Mouse (Mus musculus) erythroblast, embryonic 14.5 days (primary cell): ENCODE results near the gene Prickle1. TPM values are rescaled to one million over a fixed set of nuclear protein-coding genes. Genes with fewer than 3 reads are reported as not detected.

ENCODE experiments used
- H3K27me3 ChIP-seq: 2 replicates; pipeline ENCODE4 v1.6.1; 2012; ENCODE audit warnings: inconsistent platforms; ENCODE audit not compliant: control insufficient read depth
- H3K36me3 ChIP-seq: 2 replicates; pipeline ENCODE4 v1.6.1; 2012; ENCODE audit warnings: mild to moderate bottlenecking, inconsistent platforms; ENCODE audit not compliant: control insufficient read depth
- H3K4me1 ChIP-seq: 2 replicates; pipeline ENCODE4 v1.6.1; 2012; ENCODE audit warnings: inconsistent platforms; ENCODE audit not compliant: control insufficient read depth
- H3K4me3 ChIP-seq: replicated peaks from 2 replicates; pipeline ENCODE3; 2012; ENCODE audit warnings: moderate library complexity, mild to moderate bottlenecking, inconsistent platforms
- H3K9me3 ChIP-seq: 2 replicates; pipeline ENCODE4 v1.6.1; 2012; ENCODE audit warnings: low read length, inconsistent platforms, mixed read lengths; ENCODE audit not compliant: control insufficient read depth
- GATA1 ChIP-seq: IDR thresholded peaks from 2 replicates; pipeline ENCODE4 v1.6.1; 2012; ENCODE audit warnings: low read length, inconsistent platforms, mixed read lengths
- TAL1 ChIP-seq: IDR thresholded peaks from 3 replicates; pipeline ENCODE4 v1.6.1; 2012; ENCODE audit warnings: low read length, inconsistent platforms, mixed read lengths
- polyA plus RNA-seq: library from polyadenylated mRNA; stranded (reverse); fragments of >175 nt; gene quantifications from 2 replicates; pipeline ENCODE4 v1.2.3, GENCODE M21; 2012

Prickle1 gene
- polyA plus RNA-seq, 1 experiment: 0.02 TPM

DNA sequence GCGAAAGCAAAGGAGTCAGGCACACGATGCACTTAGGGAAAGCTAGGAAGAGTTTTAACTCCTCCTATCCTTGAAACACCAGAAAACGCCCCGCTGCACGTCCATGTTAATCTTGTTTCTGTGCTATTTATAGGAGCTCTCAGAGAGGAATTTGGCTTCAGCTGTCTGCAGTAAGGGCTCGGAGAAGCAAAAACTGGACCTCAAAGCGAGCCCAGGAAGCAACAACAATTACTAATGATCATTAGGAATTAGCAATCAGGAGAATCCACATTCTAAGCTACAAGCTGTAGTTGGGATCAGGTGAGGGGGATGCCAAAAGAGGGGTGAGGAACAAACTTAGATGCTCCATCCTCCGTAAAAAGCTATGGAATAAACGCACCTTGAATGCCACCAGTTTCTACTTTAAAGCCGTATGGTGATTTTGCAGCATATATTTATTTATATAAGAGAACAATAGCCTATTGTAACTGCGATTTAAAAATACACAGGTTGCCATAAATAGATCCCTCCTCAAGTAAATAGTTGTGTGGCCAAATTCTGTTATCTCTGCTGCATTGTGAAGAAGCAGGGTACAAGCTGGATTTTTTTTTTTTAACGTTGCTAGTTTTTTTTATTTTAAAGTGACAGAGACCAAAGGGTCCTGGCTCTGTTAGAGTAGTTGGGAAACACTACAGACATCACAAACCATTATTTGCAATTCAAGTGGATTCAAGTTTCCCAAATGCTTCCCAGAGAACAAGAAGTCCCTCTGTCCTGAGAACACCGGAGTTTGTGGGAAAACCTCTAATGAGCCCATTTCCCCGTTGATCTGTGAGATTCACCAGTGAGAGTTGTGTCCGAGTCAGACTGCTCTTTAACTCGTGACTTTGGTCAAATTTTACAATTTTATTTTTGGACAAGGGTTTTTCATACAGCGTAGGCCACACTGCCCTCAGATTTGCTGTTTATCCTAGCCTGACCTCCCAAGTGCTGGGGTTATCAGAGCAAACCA, 75.6 kb downstream of the Prickle1 start:
- 0 out of 2 replicates have a peak, but pooled peaks cover 2% of the 10 kb centered on the region for H3K9me3 ChIP-seq
- H3K27me3 ChIP-seq: peaks cover 67% of the 10 kb centered on the region
- H3K4me3 ChIP-seq: peak overlapping the region; percentile 66
- TF ChIP-seq TAL1 (no peak), GATA1 (no peak)
- peaks cover 22% of the 10 kb centered on the region for H3K4me1 ChIP-seq
- no peaks in the 10 kb centered on the region for H3K36me3 ChIP-seq

DNA sequence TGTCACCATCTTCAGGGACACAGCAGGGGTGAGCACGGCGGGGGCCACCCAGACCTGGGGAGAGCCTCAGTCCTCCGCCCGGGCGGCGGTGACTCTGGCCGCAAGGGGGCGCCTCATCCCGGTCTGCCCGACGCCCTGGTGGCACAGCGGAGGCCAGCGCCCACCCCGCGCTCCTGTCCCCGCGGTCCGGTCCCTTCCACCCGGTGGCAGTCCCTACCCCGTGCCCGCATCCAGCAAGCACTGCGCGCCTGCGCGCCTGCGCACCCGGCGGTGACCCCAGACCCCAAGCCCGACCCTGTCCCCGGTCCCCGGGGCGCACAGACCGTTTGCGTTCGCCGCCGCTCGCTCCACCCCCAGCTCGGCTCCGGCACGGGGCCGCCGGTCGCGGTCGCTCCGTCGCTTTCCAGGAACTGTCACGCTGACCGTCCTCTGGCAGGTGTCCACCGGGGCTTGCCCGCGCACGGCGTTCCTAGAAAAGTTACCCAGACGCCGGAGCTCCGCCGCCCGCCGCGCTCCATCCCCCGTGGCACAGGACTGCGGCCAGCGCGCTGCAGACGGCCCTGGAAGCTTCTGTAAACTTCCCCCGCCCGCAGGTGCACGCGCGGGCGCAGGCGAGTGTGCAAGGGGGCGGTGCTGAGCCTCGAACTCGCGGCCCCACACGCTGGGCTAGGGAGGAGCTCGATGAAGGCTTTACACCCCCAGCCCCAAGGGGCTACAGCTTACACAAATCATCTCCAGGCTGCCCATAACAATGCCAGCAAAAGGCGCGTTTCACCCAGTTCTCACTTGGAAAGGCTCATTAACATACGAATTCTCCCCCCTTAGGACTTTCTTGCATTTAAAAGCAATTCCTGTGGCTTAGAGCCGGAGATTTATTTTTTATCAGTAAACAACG, 76.5 kb downstream of the Prickle1 start:
- H3K9me3 ChIP-seq: 0 out of 2 replicates have a peak, but pooled peaks cover 2% of the 10 kb centered on the region
- H3K4me1 ChIP-seq: peaks cover 20% of the 10 kb centered on the region

DNA sequence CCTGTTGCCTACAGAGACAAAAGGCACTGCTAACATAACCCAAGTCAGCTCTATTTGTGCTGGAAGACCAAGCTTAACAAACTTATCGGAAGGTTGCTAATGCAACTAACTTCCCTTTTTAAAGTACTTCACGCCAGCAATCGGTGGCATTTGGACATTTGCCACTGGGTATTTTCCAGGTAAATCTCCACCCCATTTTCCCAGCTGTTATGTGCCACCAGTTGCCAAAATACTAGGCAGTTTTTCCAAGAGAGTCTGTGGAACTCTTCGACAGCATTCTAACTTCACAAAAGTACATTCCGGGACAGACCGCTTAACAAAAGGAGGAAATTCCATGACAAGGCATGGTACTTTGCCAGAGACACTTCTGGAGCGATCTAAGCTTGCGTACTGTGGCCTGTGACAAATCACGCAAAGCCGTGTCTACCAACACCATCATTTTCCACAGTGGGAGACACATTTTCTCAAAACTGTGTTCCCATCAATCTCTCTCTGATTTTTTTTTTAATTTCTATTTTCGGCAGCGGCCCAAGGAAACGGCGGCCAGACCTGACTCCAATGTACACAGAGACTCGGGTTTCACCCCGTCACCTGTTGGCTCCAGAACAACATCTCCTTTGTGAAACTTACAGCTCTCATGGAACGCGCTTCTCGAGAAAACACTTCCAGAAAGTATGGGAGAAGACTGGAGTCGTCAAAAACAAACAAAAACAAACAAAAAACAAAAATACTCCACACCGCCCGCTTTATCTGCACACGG, 77.4 kb downstream of the Prickle1 start:
- Histone ChIP-seq H3K4me1 (peaks cover 26% of the 10 kb centered on the region), H3K4me3 (peak overlapping the region; percentile 66), H3K36me3 (no peaks in the 10 kb centered on the region), H3K27me3 (peaks cover 76% of the 10 kb centered on the region), H3K9me3 (0 out of 2 replicates have a peak, but pooled peaks cover 2% of the 10 kb centered on the region)
- TF ChIP-seq TAL1 (no peak), GATA1 (no peak)

More for the DNA sequence above, 76.5 kb downstream of the Prickle1 start:
- Histone ChIP-seq H3K36me3 (no peaks in the 10 kb centered on the region), H3K27me3 (peaks cover 73% of the 10 kb centered on the region), H3K4me3 (peak overlapping the region; percentile 66)
- TF ChIP-seq TAL1 (no peak), GATA1 (no peak)

DNA sequence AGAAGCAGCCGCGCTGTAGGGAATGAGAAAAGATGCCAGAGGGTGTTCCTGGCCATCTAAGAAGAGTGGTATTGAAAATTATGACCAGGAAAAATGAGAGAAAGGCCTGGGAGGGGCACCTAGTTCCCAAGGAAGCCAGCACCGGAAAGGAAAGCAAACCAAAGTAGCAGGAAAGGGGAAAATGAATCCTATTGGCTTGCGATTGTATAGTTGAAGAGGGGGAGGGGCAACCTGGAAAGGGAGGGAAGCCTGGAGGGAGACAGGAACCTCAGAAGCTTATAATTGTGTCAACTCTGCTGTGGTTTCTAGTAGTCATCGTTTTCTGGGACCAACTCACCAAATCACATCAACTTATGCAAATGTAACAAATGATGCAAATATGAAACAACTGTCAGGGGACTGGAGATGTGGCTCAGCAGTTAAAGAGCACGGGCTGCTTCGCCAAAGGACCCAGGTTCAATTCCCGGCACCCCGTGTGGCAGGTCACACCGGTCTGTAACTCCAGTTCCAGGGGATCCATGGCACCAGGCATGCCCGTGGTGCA, 78.6 kb downstream of the Prickle1 start:
- Histone ChIP-seq H3K9me3 (0 out of 2 replicates have a peak, but pooled peaks cover 2% of the 10 kb centered on the region), H3K4me1 (peaks cover 26% of the 10 kb centered on the region), H3K27me3 (peaks cover 64% of the 10 kb centered on the region), H3K36me3 (no peaks in the 10 kb centered on the region), H3K4me3 (no peak overlapping the region)
- TF ChIP-seq GATA1 (no peak), TAL1 (no peak)

DNA sequence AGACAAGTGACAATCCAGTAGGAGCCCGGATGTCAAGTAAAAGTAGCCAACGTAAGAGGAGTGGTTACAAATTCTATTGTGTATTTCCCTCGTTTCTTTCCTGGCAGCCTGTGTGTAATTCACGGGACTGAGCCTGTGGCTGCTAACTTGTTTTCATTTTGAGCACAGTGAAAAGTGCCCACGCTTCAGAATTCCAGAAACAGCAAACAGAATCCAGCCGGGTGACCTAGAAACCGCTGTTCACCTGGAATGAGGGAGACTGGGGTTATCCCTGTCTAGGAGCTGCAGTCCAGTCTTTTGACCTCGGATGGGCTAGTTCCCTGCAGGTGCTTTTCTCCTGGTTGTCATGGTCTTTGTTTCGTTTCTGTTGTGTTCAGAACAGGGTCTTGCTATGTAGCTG, 80.4 kb downstream of the Prickle1 start:
- TF ChIP-seq GATA1: no peak
- Histone ChIP-seq H3K4me1 (peaks cover 26% of the 10 kb centered on the region), H3K4me3 (no peak overlapping the region), H3K36me3 (no peaks in the 10 kb centered on the region), H3K27me3 (peaks cover 47% of the 10 kb centered on the region), H3K9me3 (0 out of 2 replicates have a peak, but pooled peaks cover 2% of the 10 kb centered on the region)

DNA sequence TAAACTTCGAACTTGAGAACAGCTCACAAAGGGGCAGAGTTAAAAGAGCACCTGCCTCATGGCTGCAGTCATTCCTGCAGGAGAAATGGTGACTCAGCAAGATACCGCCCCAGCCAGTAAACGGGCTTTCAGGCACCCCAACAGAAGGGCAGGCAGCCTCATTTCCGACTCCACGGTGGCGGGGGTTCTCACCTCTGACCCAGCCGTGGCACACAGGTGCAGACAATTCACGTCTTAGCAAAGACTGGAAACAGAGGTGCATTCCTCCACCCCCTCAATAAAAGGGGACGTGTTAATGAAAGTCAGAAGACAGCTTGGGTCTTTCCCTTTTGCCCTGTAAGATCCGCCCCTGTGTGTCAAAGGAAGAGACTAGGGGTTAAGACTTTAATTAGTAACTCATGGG, 81.8 kb downstream of the Prickle1 start:
- peak overlapping the region; percentile 46 for H3K4me3 ChIP-seq
- peaks cover 3% of the 10 kb centered on the region; the same call in 1 of the 2 replicates for H3K36me3 ChIP-seq
- TF ChIP-seq GATA1 (no peak), TAL1 (no peak)
- H3K4me1 ChIP-seq: peaks cover 15% of the 10 kb centered on the region
- H3K27me3 ChIP-seq: peaks cover 33% of the 10 kb centered on the region
- H3K9me3 ChIP-seq: 0 out of 2 replicates have a peak, but pooled peaks cover 2% of the 10 kb centered on the region

DNA sequence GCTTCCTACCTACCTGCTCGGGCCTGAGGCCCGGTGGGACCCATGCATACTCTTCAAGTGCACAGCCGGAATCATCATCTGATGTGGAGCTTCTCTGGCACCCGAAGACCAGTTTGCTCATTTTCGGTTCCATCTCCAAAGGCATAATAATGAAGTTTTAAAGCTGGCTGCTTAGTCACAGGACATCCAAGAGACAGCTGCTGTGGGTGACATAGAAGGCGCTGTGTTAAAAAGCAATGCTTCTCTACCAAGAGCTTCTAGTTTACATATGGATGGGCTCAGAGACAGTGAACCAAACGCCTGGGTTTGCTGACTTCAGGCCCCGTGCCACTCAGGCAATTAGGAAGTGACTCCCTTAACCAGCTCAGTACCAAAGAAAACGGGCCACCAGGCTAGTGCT, 83.3 kb downstream of the Prickle1 start:
- Histone ChIP-seq H3K9me3 (0 out of 2 replicates have a peak, but pooled peaks cover 2% of the 10 kb centered on the region), H3K27me3 (peaks cover 18% of the 10 kb centered on the region), H3K4me1 (peaks cover 8% of the 10 kb centered on the region), H3K36me3 (peaks cover 6% of the 10 kb centered on the region), H3K4me3 (no peak overlapping the region)
- no peak for TF ChIP-seq TAL1
